Mouse (Mus musculus) heart, embryonic 15.5 days (tissue): ENCODE measurements around the gene Ccdc96. TPM values are rescaled to one million over a fixed set of nuclear protein-coding genes. Genes with fewer than 3 reads are reported as not detected.

Source experiments
- ATAC-seq: fragments of 200-750 bp; cut with Nextera tagmentation; replicated peaks from 2 replicates; pipeline ENCODE4 v1.8.0; 2017; ENCODE audit warnings: low read depth, moderate TSS enrichment; ENCODE audit not compliant: insufficient number of reproducible peaks, insufficient read depth, low FRiP score
- H3K27ac ChIP-seq: fragments of 300-500 bp; sonication (generic); 2 replicates; pipeline ENCODE4 v1.5.1; 2015; ENCODE audit warnings: mild to moderate bottlenecking, inconsistent platforms
- H3K27me3 ChIP-seq: fragments of 300-500 bp; sonication (generic); 2 replicates; pipeline ENCODE4 v1.6.1; 2015; ENCODE audit warnings: inconsistent platforms
- H3K36me3 ChIP-seq: fragments of 300-500 bp; sonication (generic); 2 replicates; pipeline ENCODE4 v1.6.1; 2015; ENCODE audit warnings: mild to moderate bottlenecking, inconsistent platforms
- H3K4me1 ChIP-seq: fragments of 300-500 bp; sonication (generic); replicated peaks from 2 replicates; pipeline ENCODE4 v1.6.1; 2015; ENCODE audit warnings: inconsistent platforms
- H3K4me2 ChIP-seq: fragments of 300-500 bp; sonication (generic); 2 replicates; pipeline ENCODE4 v1.6.1; 2015; ENCODE audit warnings: inconsistent platforms, mild to moderate bottlenecking, moderate library complexity
- H3K4me3 ChIP-seq: fragments of 300-500 bp; sonication (generic); 2 replicates; pipeline ENCODE4 v1.5.1; 2015; ENCODE audit warnings: mild to moderate bottlenecking, inconsistent platforms
- H3K9ac ChIP-seq: fragments of 300-500 bp; sonication (generic); 2 replicates; pipeline ENCODE4 v1.6.1; 2015; ENCODE audit warnings: mild to moderate bottlenecking, inconsistent platforms
- H3K9me3 ChIP-seq: fragments of 300-500 bp; sonication (generic); replicated peaks from 2 replicates; pipeline ENCODE4 v1.6.1; 2016; ENCODE audit warnings: inconsistent platforms
- WGBS: fragments of 180-500 bp; shearing (Covaris S2); methylation state at CpG from one replicate; pipeline ENCODE4 v1.1.7; 2015; ENCODE audit warnings: mixed read lengths; 5-methylcytosine and 5-hydroxymethylcytosine counted together
- polyA plus RNA-seq: library from polyadenylated mRNA; unstranded; fragments of >200 nt; fragmentation: Nextera tagmentation; extraction: Ambion mirVana; gene quantifications from 2 replicates; pipeline ENCODE4 v1.2.1, GENCODE M21; 2015

The Ccdc96 gene
- polyA plus RNA-seq, 1 experiment from 2014 or later = 0.20 TPM

- Histone ChIP-seq H3K36me3 (no peaks in the 10 kb centered on the region), H3K27ac (peak overlapping the region; percentile 70), H3K4me3 (peak overlapping the region; percentile 69), H3K4me2 (peak overlapping the region; percentile 77), H3K9me3 (no peaks in the 10 kb centered on the region), H3K4me1 (peaks cover 17% of the 10 kb centered on the region), H3K27me3 (no peaks in the 10 kb centered on the region), H3K9ac (peak overlapping the region; percentile 73)
- 3% methylated on average over 5 of the region's 5 CpGs for WGBS
- no peak for ATAC-seq
Measured at GRCm38 (mm10) chr5:36529698-36530097, 45.3 kb downstream of the Ccdc96 start.

- H3K4me2 ChIP-seq = peak overlapping the region; percentile 77
- H3K4me1 ChIP-seq = peaks cover 17% of the 10 kb centered on the region
- under 1% methylated on average over 28 of the region's 28 CpGs for WGBS
- no peaks in the 10 kb centered on the region for H3K36me3 ChIP-seq
- H3K9me3 ChIP-seq = no peaks in the 10 kb centered on the region
- H3K27me3 ChIP-seq = no peaks in the 10 kb centered on the region
- peak overlapping the region; percentile 73 for H3K9ac ChIP-seq
- peak overlapping the region; percentile 70 for H3K27ac ChIP-seq
- H3K4me3 ChIP-seq = peak overlapping the region; percentile 69
- peak; percentile 94 for ATAC-seq
Measured at GRCm38 (mm10) chr5:36530129-36530751, 45.9 kb downstream of the Ccdc96 start.

- ATAC-seq = no peak
- WGBS = 40% methylated on average over 6 of the region's 6 CpGs
Measured at GRCm38 (mm10) chr5:36534455-36535030, 50.2 kb downstream of the Ccdc96 start.

GRCm38 (mm10) chr5:36535438-36536176, 51.2 kb downstream of the Ccdc96 start:
- WGBS = 69% methylated on average over 6 of the region's 6 CpGs
- no peak for ATAC-seq
- no peaks in the 10 kb centered on the region for H3K36me3 ChIP-seq
- no peak overlapping the region for H3K9ac ChIP-seq
- H3K4me2 ChIP-seq = no peak overlapping the region
- H3K27me3 ChIP-seq = no peaks in the 10 kb centered on the region
- no peak overlapping the region for H3K27ac ChIP-seq
- no peaks in the 10 kb centered on the region for H3K9me3 ChIP-seq
- H3K4me3 ChIP-seq = no peak overlapping the region
- peaks cover 9% of the 10 kb centered on the region for H3K4me1 ChIP-seq

More at GRCm38 (mm10) chr5:36534455-36535030, 50.2 kb downstream of the Ccdc96 start:
- Histone ChIP-seq H3K36me3 (no peaks in the 10 kb centered on the region), H3K4me2 (no peak overlapping the region), H3K9me3 (no peaks in the 10 kb centered on the region), H3K4me1 (peaks cover 17% of the 10 kb centered on the region), H3K27me3 (no peaks in the 10 kb centered on the region), H3K4me3 (no peak overlapping the region), H3K9ac (no peak overlapping the region), H3K27ac (no peak overlapping the region)

GRCm38 (mm10) chr5:36536424-36536823, 52.0 kb downstream of the Ccdc96 start:
- Histone ChIP-seq H3K4me2 (no peak overlapping the region), H3K4me3 (no peak overlapping the region), H3K36me3 (no peaks in the 10 kb centered on the region), H3K27me3 (no peaks in the 10 kb centered on the region), H3K9ac (no peak overlapping the region), H3K9me3 (no peaks in the 10 kb centered on the region), H3K4me1 (peaks cover 6% of the 10 kb centered on the region; the same call in 1 of the 2 replicates), H3K27ac (no peak overlapping the region)
- WGBS = 84% methylated on average over 3 of the region's 3 CpGs
- ATAC-seq = no peak

Other genes with a start within 250 kb of the Ccdc96 start
- gene Sorcs2, start 86.4 kb upstream of the Ccdc96 start, polyA plus RNA-seq = 8.6 and 12.1 TPM in 2 replicates
- gene Grpel1, start 19.6 kb upstream of the Ccdc96 start, polyA plus RNA-seq = 53.9 and 55.0 TPM in 2 replicates
- 1.5 and 1.7 TPM in 2 replicates for gene Tada2b, start 303 bp upstream of the Ccdc96 start, polyA plus RNA-seq
- gene Tbc1d14, start 108.7 kb downstream of the Ccdc96 start, polyA plus RNA-seq = 14.8 and 20.2 TPM in 2 replicates
- gene D5Ertd579e, start 211.4 kb downstream of the Ccdc96 start, polyA plus RNA-seq = 23.2 and 23.7 TPM in 2 replicates